Mouse (Mus musculus) ES-E14 (cell line): ENCODE data around the gene Armc12. TPM values are rescaled to one million over a fixed set of nuclear protein-coding genes. Genes with fewer than 3 reads are reported as not detected.

Source experiments
- DNase-seq: peaks from one replicate; pipeline ENCODE4 v3.0.0-alpha.2; 2013; ENCODE audit warnings: low read depth, low spot score
- H3K27ac ChIP-seq: 2 replicates; pipeline ENCODE4 v1.5.1; 2012; ENCODE audit warnings: low read depth, mild to moderate bottlenecking, low read length, moderate library complexity, mixed read lengths; ENCODE audit not compliant: poor library complexity, insufficient read depth, severe bottlenecking
- H3K36me3 ChIP-seq: 2 replicates; pipeline ENCODE4 v1.6.1; 2012; ENCODE audit warnings: mild to moderate bottlenecking, low read length, moderate library complexity, mixed read lengths; ENCODE audit not compliant: control insufficient read depth, poor library complexity, insufficient read depth, severe bottlenecking
- H3K4me1 ChIP-seq, 2 experiments: fragments of 150-350 bp in 1 of 2; sonication (generic) in 1 of 2; 2 replicates each; pipeline ENCODE4 v1.6.1; 2012; ENCODE audit warnings: low read length in 2 of 2, mild to moderate bottlenecking in 1 of 2, mixed read lengths in 1 of 2; ENCODE audit not compliant: control insufficient read depth in 2 of 2, insufficient read depth in 2 of 2, poor library complexity in 1 of 2
- H3K4me3 ChIP-seq, 2 experiments: fragments of 150-350 bp in 1 of 2; sonication (generic) in 1 of 2; 2 replicates each; pipeline ENCODE4 v1.5.1; 2012; ENCODE audit warnings: low read length in 2 of 2, low read depth in 1 of 2, mild to moderate bottlenecking in 1 of 2, mixed read lengths in 1 of 2; ENCODE audit not compliant: insufficient read depth in 1 of 2, poor library complexity in 1 of 2, severe bottlenecking in 1 of 2
- H3K9ac ChIP-seq: 2 replicates; pipeline ENCODE4 v1.6.1; 2012; ENCODE audit warnings: low read depth, mild to moderate bottlenecking, low read length, mixed read lengths; ENCODE audit not compliant: poor library complexity, insufficient read depth, severe bottlenecking
- H3K9me3 ChIP-seq: fragments of 150-350 bp; sonication (generic); 2 replicates; pipeline ENCODE4 v1.6.1; 2012; ENCODE audit warnings: low read depth, mild to moderate bottlenecking, low read length; ENCODE audit not compliant: control insufficient read depth, insufficient read depth
- CHD2 ChIP-seq: IDR thresholded peaks from 2 replicates; pipeline ENCODE4 v1.6.1; 2014; ENCODE audit warnings: mild to moderate bottlenecking, low read depth, low read length, inconsistent platforms
- HCFC1 ChIP-seq: IDR thresholded peaks from 2 replicates; pipeline ENCODE4 v1.6.1; 2012; ENCODE audit warnings: low read length, inconsistent platforms, borderline replicate concordance; ENCODE audit not compliant: insufficient read depth
- MAFK ChIP-seq: IDR thresholded peaks from 2 replicates; pipeline ENCODE4 v1.6.1; 2014; ENCODE audit warnings: mild to moderate bottlenecking, low read depth, low read length, inconsistent platforms; ENCODE audit not compliant: insufficient read depth
- ZC3H11A ChIP-seq: IDR thresholded peaks from 2 replicates; pipeline ENCODE4 v1.6.1; 2012; ENCODE audit warnings: low read depth, mild to moderate bottlenecking, inconsistent platforms, low read length, borderline replicate concordance
- ZNF384 ChIP-seq: IDR thresholded peaks from 2 replicates; pipeline ENCODE4 v1.6.1; 2012; ENCODE audit warnings: low read depth, low read length, inconsistent platforms
- in situ Hi-C, 2 experiments: fragments of 600-800 bp; cut with MboI; formaldehyde crosslinking; loops; one replicate each; pipeline ENCODE4 v1.15.1; 2025; ENCODE audit warnings: low sequenced_read_pairs in 2 of 2, inconsistent platforms in 1 of 2; ENCODE audit not compliant: unreplicated experiment in 2 of 2
- total RNA-seq: library from RNA; depleted of rRNA; stranded (reverse); fragments of 300-350 nt; gene quantifications from 2 replicates; pipeline ENCODE4 v1.2.3, GENCODE M21; 2012

Gene Armc12
- total RNA-seq, 1 experiment: not detected

GRCm38 (mm10) chr17:28556635-28557396 is 26.2 kb downstream of the Armc12 start:
- Histone ChIP-seq H3K9ac (no peak overlapping the region), H3K27ac (no peak overlapping the region), H3K4me3 (no peak overlapping the region), H3K36me3 (no peaks in the 10 kb centered on the region), H3K4me1 (peaks cover 3 to 24% of the 10 kb centered on the region in 2 experiments; a peak in 3 of 4 replicates), H3K9me3 (no peaks in the 10 kb centered on the region)
- in situ Hi-C loops: no loop called here
- TF ChIP-seq HCFC1 (no peak), ZC3H11A (no peak), MAFK (no peak), ZNF384 (no peak), CHD2 (no peak)
- DNase-seq: no peak

- Histone ChIP-seq H3K9ac (no peak overlapping the region), H3K36me3 (no peaks in the 10 kb centered on the region), H3K27ac (no peak overlapping the region), H3K4me3 (no peak overlapping the region), H3K4me1 (peaks cover 3 to 24% of the 10 kb centered on the region in 2 experiments; a peak in 3 of 4 replicates), H3K9me3 (no peaks in the 10 kb centered on the region)
- no peak for DNase-seq
- TF ChIP-seq ZC3H11A (no peak), ZNF384 (no peak)
- in situ Hi-C loops: no loop called here
Observed at GRCm38 (mm10) chr17:28557772-28558171, 27.2 kb downstream of the Armc12 start.

- TF ChIP-seq ZNF384 (no peak), CHD2 (no peak), HCFC1 (no peak), MAFK (no peak), ZC3H11A (no peak)
- Histone ChIP-seq H3K27ac (no peak within 1 kb of the TSS), H3K4me1 (peaks cover 3 to 20% of the 10 kb centered on the region in 2 experiments; a peak in 3 of 4 replicates), H3K9ac (no peak within 1 kb of the TSS), H3K9me3 (no peaks in the 10 kb centered on the region), H3K4me3 (no peak within 1 kb of the TSS), H3K36me3 (no peaks in the 10 kb centered on the region)
- DNase-seq: no peak
- in situ Hi-C loops: no loop called here
Observed at GRCm38 (mm10) chr17:28560598-28560997, 30.0 kb downstream of the Armc12 start, which contains the start of gene Clps. TSS of gene Clps (minus strand) at chr17:28560766.

GRCm38 (mm10) chr17:28561613-28562012 is 31.0 kb downstream of the Armc12 start:
- peaks cover 0 to 16% of the 10 kb centered on the region in 2 experiments; a peak in 2 of 4 replicates for H3K4me1 ChIP-seq
- TF ChIP-seq ZNF384: no peak
- TF ChIP-seq HCFC1: no peak
- TF ChIP-seq MAFK: no peak
- no peak for TF ChIP-seq ZC3H11A
- TF ChIP-seq CHD2: no peak
- DNase-seq: no peak
- no peaks in the 10 kb centered on the region for H3K9me3 ChIP-seq
- no peak overlapping the region for H3K4me3 ChIP-seq
- H3K27ac ChIP-seq: no peak overlapping the region
- H3K36me3 ChIP-seq: no peaks in the 10 kb centered on the region
- H3K9ac ChIP-seq: no peak overlapping the region
- in situ Hi-C loops: no loop called here
